ENCODE assay signal across 18 mouse cellular contexts in genomic region chr7:46365810-46366209, GRCm38 (mm10). TPM values are rescaled to one million over a fixed set of nuclear protein-coding genes. Genes with fewer than 3 reads are reported as not detected.
"Had no signal": no experiment of that assay in that cellular context is flagged by ENCODE, and none has a peak within 500 bp of the region (broad histone marks: within the 10 kb centered on the region; RNA-seq: fewer than 3 reads in every experiment).

No protein-coding gene starts in this region.

- DNase-seq: lung, adult 18-20 months; lung, embryonic 14.5 days; lung, postnatal 10 days; lung, postnatal 4 days; midbrain, embryonic 14.5 days; right cerebral cortex, postnatal 14 days; thymus, adult 2 months; thymus, postnatal 25 days; thymus, postnatal 4 days had no signal

- H3K27ac ChIP-seq: midbrain, embryonic 10.5 days; midbrain, embryonic 12.5 days; neural tube, embryonic 12.5 days; stomach, embryonic 15.5 days; stomach, postnatal 0 days had no signal

- H3K36me3 ChIP-seq: midbrain, embryonic 10.5 days; midbrain, embryonic 12.5 days; neural tube, embryonic 12.5 days; stomach, embryonic 15.5 days had no signal

- H3K9me3 ChIP-seq: midbrain, embryonic 10.5 days; midbrain, embryonic 12.5 days; neural tube, embryonic 12.5 days; stomach, embryonic 15.5 days had no signal

- H3K27me3 ChIP-seq: midbrain, embryonic 12.5 days; neural tube, embryonic 12.5 days; stomach, embryonic 15.5 days had no signal

- H3K9ac ChIP-seq: lung, embryonic 14.5 days; midbrain, embryonic 12.5 days; neural tube, embryonic 12.5 days; stomach, embryonic 15.5 days had no signal

- ATAC-seq: midbrain, embryonic 16.5 days had no signal

- H3K4me3 ChIP-seq: midbrain, embryonic 10.5 days; midbrain, embryonic 12.5 days; neural tube, embryonic 12.5 days; stomach, embryonic 15.5 days had no signal

- H3K4me2 ChIP-seq: lung, embryonic 14.5 days; midbrain, embryonic 12.5 days; neural tube, embryonic 12.5 days; stomach, embryonic 15.5 days had no signal

- H3K4me1 ChIP-seq: midbrain, embryonic 10.5 days; midbrain, embryonic 12.5 days; neural tube, embryonic 12.5 days; stomach, embryonic 15.5 days had no signal

RNA-seq across cellular contexts. Expression of gene Myod1, which starts 10.5 kb away (rescaled TPM):
- total RNA-seq: megakaryocyte, adult 5-6 weeks; megakaryocyte-erythroid progenitor cell, adult 5-6 weeks; neutrophil, adult 5-6 weeks had no signal
- polyA plus RNA-seq: midbrain, embryonic 10.5 days; midbrain, embryonic 12.5 days; midbrain, embryonic 14.5 days had no signal
